Mouse (Mus musculus) embryonic facial prominence, embryonic 11.5 days (tissue): Measurements from ENCODE around the gene Ctnnbip1. TPM values are rescaled to one million over a fixed set of nuclear protein-coding genes. Genes with fewer than 3 reads are reported as not detected.

ENCODE experiments used
- ATAC-seq: fragments of 200-750 bp; cut with Nextera tagmentation; replicated peaks from 2 replicates; pipeline ENCODE4 v1.8.0; 2017; ENCODE audit warnings: low read depth; ENCODE audit not compliant: insufficient number of reproducible peaks, low FRiP score, low TSS enrichment
- DNase-seq: peaks from one replicate; pipeline ENCODE4 v3.0.0-alpha.2; 2015; ENCODE audit warnings: low spot score
- H3K27ac ChIP-seq: fragments of 300-500 bp; sonication (generic); replicated peaks from 2 replicates; pipeline ENCODE4 v1.5.1; 2014; ENCODE audit warnings: mild to moderate bottlenecking, low read depth, low read length, control low read depth
- H3K27me3 ChIP-seq: fragments of 300-500 bp; sonication (generic); 2 replicates; pipeline ENCODE4 v1.6.1; 2014; ENCODE audit warnings: mild to moderate bottlenecking, low read length, moderate library complexity, mixed read lengths; ENCODE audit not compliant: control insufficient read depth, insufficient read depth
- H3K36me3 ChIP-seq: fragments of 300-500 bp; sonication (generic); replicated peaks from 2 replicates; pipeline ENCODE4 v1.6.1; 2014; ENCODE audit warnings: low read depth, mild to moderate bottlenecking, low read length, moderate library complexity, mixed read lengths; ENCODE audit not compliant: control insufficient read depth, insufficient read depth
- H3K4me1 ChIP-seq: fragments of 300-500 bp; sonication (generic); 2 replicates; pipeline ENCODE4 v1.6.1; 2014; ENCODE audit warnings: low read length, mixed read lengths; ENCODE audit not compliant: control insufficient read depth, insufficient read depth
- H3K4me2 ChIP-seq: fragments of 300-500 bp; sonication (generic); 2 replicates; pipeline ENCODE4 v1.6.1; 2014; ENCODE audit warnings: low read depth, mild to moderate bottlenecking, control low read depth, low read length, moderate library complexity
- H3K4me3 ChIP-seq: fragments of 300-500 bp; sonication (generic); 2 replicates; pipeline ENCODE4 v1.5.1; 2014; ENCODE audit warnings: low read depth, low read length, control low read depth
- H3K9ac ChIP-seq: fragments of 300-500 bp; sonication (generic); replicated peaks from 2 replicates; pipeline ENCODE4 v1.6.1; 2014; ENCODE audit warnings: mild to moderate bottlenecking, control low read depth, low read length
- H3K9me3 ChIP-seq: fragments of 300-500 bp; sonication (generic); replicated peaks from 2 replicates; pipeline ENCODE4 v1.6.1; 2016; ENCODE audit warnings: mild to moderate bottlenecking, low read length, inconsistent platforms, mixed read lengths; ENCODE audit not compliant: control insufficient read depth
- WGBS: fragments of 180-500 bp; shearing (Covaris S2); extraction: QIAGEN DNeasy Blood & Tissue Kit; methylation state at CpG from one replicate; pipeline ENCODE4 v1.1.7; 2014; 5-methylcytosine and 5-hydroxymethylcytosine counted together
- polyA plus RNA-seq: library from polyadenylated mRNA; unstranded; fragments of >200 nt; fragmentation: Nextera tagmentation; extraction: Ambion mirVana; gene quantifications from 2 replicates; pipeline ENCODE4 v1.2.1, GENCODE M21; 2014

Ctnnbip1 gene
- polyA plus RNA-seq, 1 experiment from 2014 or later = 68.8 TPM

GRCm38 (mm10) chr4:149506904-149507303 is 11.1 kb upstream of the Ctnnbip1 start:
- 76% methylated on average over 3 of the region's 3 CpGs for WGBS
- no peak overlapping the region for H3K4me3 ChIP-seq

GRCm38 (mm10) chr4:149511221-149511646 is 6.8 kb upstream of the Ctnnbip1 start:
- Histone ChIP-seq H3K9ac (no peak overlapping the region), H3K4me2 (no peak overlapping the region), H3K27me3 (no peaks in the 10 kb centered on the region), H3K9me3 (no peaks in the 10 kb centered on the region), H3K36me3 (no peaks in the 10 kb centered on the region), H3K4me3 (no peak overlapping the region), H3K27ac (no peak overlapping the region), H3K4me1 (no peaks in the 10 kb centered on the region)
- WGBS = 69% methylated on average over 6 of the region's 6 CpGs
- ATAC-seq (no peak), DNase-seq (no peak)

More at GRCm38 (mm10) chr4:149506904-149507303, 11.1 kb upstream of the Ctnnbip1 start:
- Histone ChIP-seq H3K36me3 (no peaks in the 10 kb centered on the region; the same call in 1 of the 2 replicates), H3K27me3 (no peaks in the 10 kb centered on the region), H3K4me1 (no peaks in the 10 kb centered on the region), H3K27ac (no peak overlapping the region), H3K9me3 (no peaks in the 10 kb centered on the region), H3K9ac (no peak overlapping the region), H3K4me2 (no peak overlapping the region)
- DNase-seq = no peak
- ATAC-seq = no peak

- Histone ChIP-seq H3K27me3 (no peaks in the 10 kb centered on the region), H3K9me3 (no peaks in the 10 kb centered on the region), H3K4me3 (no peak overlapping the region), H3K4me2 (no peak overlapping the region), H3K36me3 (no peaks in the 10 kb centered on the region), H3K4me1 (no peaks in the 10 kb centered on the region), H3K27ac (no peak overlapping the region), H3K9ac (no peak overlapping the region)
- WGBS = 86% methylated on average over 7 of the region's 7 CpGs
- ATAC-seq (no peak), DNase-seq (no peak)
Measured at GRCm38 (mm10) chr4:149512072-149512471, 6.0 kb upstream of the Ctnnbip1 start.

GRCm38 (mm10) chr4:149515706-149516105 is 2.3 kb upstream of the Ctnnbip1 start:
- no peak for DNase-seq
- no peaks in the 10 kb centered on the region for H3K36me3 ChIP-seq
- ATAC-seq = no peak
- H3K9ac ChIP-seq = no peak overlapping the region
- H3K4me3 ChIP-seq = no peak overlapping the region
- no peaks in the 10 kb centered on the region for H3K9me3 ChIP-seq
- H3K4me1 ChIP-seq = no peaks in the 10 kb centered on the region
- 93% methylated on average over 5 of the region's 5 CpGs for WGBS
- no peaks in the 10 kb centered on the region for H3K27me3 ChIP-seq
- H3K4me2 ChIP-seq = no peak overlapping the region
- H3K27ac ChIP-seq = no peak overlapping the region

- Histone ChIP-seq H3K9me3 (no peaks in the 10 kb centered on the region), H3K4me3 (peak overlapping the region; percentile 89), H3K36me3 (no peaks in the 10 kb centered on the region), H3K4me2 (peak overlapping the region; percentile 91), H3K4me1 (no peaks in the 10 kb centered on the region; the same call in 1 of the 2 replicates), H3K27ac (peak overlapping the region; percentile 47), H3K9ac (peak overlapping the region; percentile 88), H3K27me3 (no peaks in the 10 kb centered on the region)
- no peak for DNase-seq
- peak; percentile 47 for ATAC-seq
- WGBS = 3% methylated on average over 49 of the region's 52 CpGs
Measured at GRCm38 (mm10) chr4:149518351-149519220, 550 bp downstream of the Ctnnbip1 start.

GRCm38 (mm10) chr4:149521258-149521657 is 3.2 kb downstream of the Ctnnbip1 start:
- Histone ChIP-seq H3K27ac (no peak overlapping the region), H3K4me2 (no peak overlapping the region), H3K4me1 (peaks cover 7% of the 10 kb centered on the region), H3K9ac (no peak overlapping the region), H3K4me3 (no peak overlapping the region), H3K9me3 (no peaks in the 10 kb centered on the region), H3K27me3 (no peaks in the 10 kb centered on the region), H3K36me3 (no peaks in the 10 kb centered on the region)
- DNase-seq = no peak
- WGBS = 69% methylated on average over 10 of the region's 10 CpGs
- no peak for ATAC-seq

GRCm38 (mm10) chr4:149523961-149524360 is 5.9 kb downstream of the Ctnnbip1 start:
- Histone ChIP-seq H3K27ac (no peak overlapping the region), H3K36me3 (no peaks in the 10 kb centered on the region), H3K4me2 (no peak overlapping the region), H3K4me1 (peaks cover 8% of the 10 kb centered on the region), H3K4me3 (no peak overlapping the region), H3K27me3 (no peaks in the 10 kb centered on the region), H3K9me3 (no peaks in the 10 kb centered on the region), H3K9ac (no peak overlapping the region)
- WGBS = 59% methylated on average over 6 of the region's 6 CpGs
- ATAC-seq = no peak
- no peak for DNase-seq

- peaks cover 8% of the 10 kb centered on the region for H3K4me1 ChIP-seq
- H3K4me3 ChIP-seq = no peak overlapping the region
- WGBS = 77% methylated on average over 4 of the region's 4 CpGs
- ATAC-seq = no peak
- H3K4me2 ChIP-seq = no peak overlapping the region
- H3K9ac ChIP-seq = no peak overlapping the region
- H3K27me3 ChIP-seq = no peaks in the 10 kb centered on the region
- DNase-seq = no peak
- no peaks in the 10 kb centered on the region for H3K9me3 ChIP-seq
- H3K36me3 ChIP-seq = no peaks in the 10 kb centered on the region
- no peak overlapping the region for H3K27ac ChIP-seq
Measured at GRCm38 (mm10) chr4:149525170-149525569, 7.1 kb downstream of the Ctnnbip1 start.
